Mouse (Mus musculus): ENCODE measurements at regions not wholly inside any gene's neighbourhood (a gene's known extent, or its start where the extent isn't known, plus 50 kb on each side); places are given as distances from the start of the nearest gene placed in this dataset.

GRCm38 (mm10) chr13:47778218-47779009 is 482.6 kb upstream of the Id4 start:
- H3K27ac ChIP-seq (ENCODE audit: low read length): no peak overlapping the region
- no peak overlapping the region for H3K9ac ChIP-seq (ENCODE audit: low read length)
- H3K9me3 ChIP-seq (ENCODE audit: control insufficient read depth, low read length): no peaks in the 10 kb centered on the region
- no peak overlapping the region for H3K4me2 ChIP-seq (ENCODE audit: low read depth, low read length)
- H3K27me3 ChIP-seq (ENCODE audit: control insufficient read depth, insufficient read depth, low read depth, low read length): no peaks in the 10 kb centered on the region
- no peaks in the 10 kb centered on the region for H3K36me3 ChIP-seq (ENCODE audit: control insufficient read depth, insufficient read depth, low read length)
- no peak overlapping the region for H3K4me3 ChIP-seq (ENCODE audit: low read length)
- 63% methylated on average over 12 of the region's 14 CpGs for WGBS
- no peaks in the 10 kb centered on the region; the same call in 1 of the 2 replicates for H3K4me1 ChIP-seq (replicated peaks; ENCODE audit: control insufficient read depth, insufficient read depth, low read length)
- ATAC-seq (ENCODE audit: low read depth): no peak

GRCm38 (mm10) chr13:47784406-47784805 is 476.6 kb upstream of the Id4 start:
- Histone ChIP-seq H3K27me3 (ENCODE audit: control insufficient read depth, insufficient read depth, low read depth, low read length) (no peaks in the 10 kb centered on the region), H3K27ac (ENCODE audit: low read length) (no peak overlapping the region), H3K9me3 (ENCODE audit: control insufficient read depth, low read length) (no peaks in the 10 kb centered on the region), H3K36me3 (ENCODE audit: control insufficient read depth, insufficient read depth, low read length) (no peaks in the 10 kb centered on the region), H3K9ac (ENCODE audit: low read length) (no peak overlapping the region), H3K4me3 (ENCODE audit: low read length) (no peak overlapping the region), H3K4me2 (ENCODE audit: low read depth, low read length) (no peak overlapping the region), H3K4me1 (replicated peaks; ENCODE audit: control insufficient read depth, insufficient read depth, low read length) (no peaks in the 10 kb centered on the region; the same call in 1 of the 2 replicates)
- no peak for ATAC-seq (ENCODE audit: low read depth)
- WGBS: 89% methylated on average over 3 of the region's 3 CpGs

DNA sequence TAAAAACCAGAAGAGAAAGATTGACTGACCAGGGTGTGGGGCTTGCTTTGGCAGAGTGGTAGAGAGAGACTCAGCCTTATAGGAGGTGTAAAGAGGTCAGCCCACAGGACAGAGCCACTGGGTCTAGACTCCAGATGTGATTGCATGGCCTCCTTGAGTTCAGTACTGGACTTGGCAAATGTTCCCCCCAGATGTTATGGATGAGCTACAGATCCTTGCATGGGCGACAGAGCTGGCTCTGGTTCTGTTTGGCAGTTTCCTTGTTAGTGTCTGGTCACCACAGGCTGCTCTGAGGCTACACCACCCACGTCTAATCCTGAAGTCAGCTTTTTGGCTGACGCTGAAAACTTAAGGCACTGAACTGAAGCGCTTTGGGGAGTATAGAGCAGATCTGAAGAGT is 463.2 kb upstream of the Id4 start:
- H3K4me1 ChIP-seq (replicated peaks; ENCODE audit: control insufficient read depth, insufficient read depth, low read length): peaks cover 3% of the 10 kb centered on the region; the same call in 1 of the 2 replicates
- no peaks in the 10 kb centered on the region for H3K27me3 ChIP-seq (ENCODE audit: control insufficient read depth, insufficient read depth, low read depth, low read length)
- H3K9ac ChIP-seq (ENCODE audit: low read length): no peak overlapping the region
- no peak overlapping the region for H3K4me3 ChIP-seq (ENCODE audit: low read length)
- peak overlapping the region; percentile 24; the same call in 1 of the 2 replicates for H3K27ac ChIP-seq (ENCODE audit: low read length)
- no peak overlapping the region for H3K4me2 ChIP-seq (ENCODE audit: low read depth, low read length)
- no peaks in the 10 kb centered on the region for H3K36me3 ChIP-seq (ENCODE audit: control insufficient read depth, insufficient read depth, low read length)
- H3K9me3 ChIP-seq (ENCODE audit: control insufficient read depth, low read length): no peaks in the 10 kb centered on the region
- ATAC-seq (ENCODE audit: low read depth): peak; percentile 92
- WGBS: 44% methylated on average over 4 of the region's 4 CpGs

DNA sequence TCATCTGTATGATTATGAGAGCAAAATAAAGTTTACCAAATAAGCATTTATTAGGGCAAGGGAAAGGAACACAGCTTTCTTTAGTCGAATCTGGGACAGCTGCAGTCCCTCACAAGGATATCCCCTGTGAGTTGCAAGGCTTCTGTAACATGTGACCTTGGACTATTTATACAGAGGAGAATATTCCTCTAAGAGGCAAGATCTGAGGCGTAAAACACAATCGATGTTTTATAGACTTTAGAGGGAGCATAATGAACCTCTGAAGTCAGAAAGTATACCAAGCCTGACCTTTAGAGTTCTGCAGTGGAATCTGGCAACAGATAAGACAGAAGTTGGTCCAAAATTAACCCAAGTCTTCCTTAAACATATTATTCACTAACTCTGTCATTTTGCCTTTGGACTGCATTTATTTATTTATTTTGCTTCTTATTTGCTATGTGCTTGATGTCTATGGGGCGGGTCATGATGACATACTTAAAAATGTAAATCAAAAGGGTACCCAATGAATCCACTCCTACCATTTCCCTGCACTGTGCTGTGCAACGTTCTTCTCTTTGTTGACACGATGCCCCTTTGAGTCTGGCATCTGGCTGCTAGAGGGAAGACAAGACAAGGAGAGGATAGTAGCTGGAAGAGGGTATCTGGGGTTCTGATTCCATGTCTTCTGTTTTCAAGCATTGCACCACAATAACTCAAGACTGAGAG is 449.2 kb upstream of the Id4 start:
- Histone ChIP-seq H3K36me3 (ENCODE audit: control insufficient read depth, insufficient read depth, low read length) (no peaks in the 10 kb centered on the region), H3K9me3 (ENCODE audit: control insufficient read depth, low read length) (no peaks in the 10 kb centered on the region), H3K27ac (ENCODE audit: low read length) (peak overlapping the region; percentile 66), H3K4me2 (ENCODE audit: low read depth, low read length) (no peak overlapping the region), H3K4me3 (ENCODE audit: low read length) (no peak overlapping the region), H3K9ac (ENCODE audit: low read length) (no peak overlapping the region), H3K27me3 (ENCODE audit: control insufficient read depth, insufficient read depth, low read depth, low read length) (no peaks in the 10 kb centered on the region), H3K4me1 (replicated peaks; ENCODE audit: control insufficient read depth, insufficient read depth, low read length) (0 out of 2 replicates have a peak, but pooled peaks cover 2% of the 10 kb centered on the region)
- WGBS: 45% methylated on average over 6 of the region's 6 CpGs
- peak; percentile 89 for ATAC-seq (ENCODE audit: low read depth)

DNA sequence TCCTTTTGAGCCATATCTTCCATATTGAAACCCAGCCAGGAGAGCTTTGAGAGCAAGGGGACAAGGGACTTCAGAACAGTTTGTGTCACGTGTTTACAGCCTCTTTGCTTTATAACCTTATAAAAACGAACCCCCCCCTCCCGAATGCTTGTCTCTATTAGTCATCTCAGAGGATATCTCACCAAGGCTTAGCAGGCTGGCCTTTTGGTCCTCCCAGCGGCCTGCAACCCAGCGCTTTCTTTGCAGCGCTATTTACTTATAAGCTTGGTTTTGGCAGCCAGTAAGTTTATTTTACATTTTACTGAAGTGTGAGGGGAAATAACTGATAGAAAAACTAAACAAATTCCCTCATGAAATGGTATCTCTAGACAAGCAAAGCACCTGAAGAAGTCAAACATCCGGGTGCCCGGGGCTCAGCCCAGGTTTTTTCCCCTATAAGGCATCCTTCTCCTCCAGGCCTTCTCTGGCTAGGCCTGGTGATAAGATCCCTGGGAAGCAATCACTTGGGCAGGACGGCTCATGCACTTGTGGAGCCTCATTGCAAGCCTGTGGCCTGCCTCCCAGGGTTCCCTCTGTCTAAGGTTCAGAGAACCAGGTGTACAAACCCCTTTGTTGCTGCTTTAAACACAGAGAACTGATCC is 442.0 kb upstream of the Id4 start:
- ATAC-seq (ENCODE audit: low read depth): peak; percentile 93
- peak overlapping the region; percentile 78 for H3K27ac ChIP-seq (ENCODE audit: low read length)
- H3K27me3 ChIP-seq (ENCODE audit: control insufficient read depth, insufficient read depth, low read depth, low read length): no peaks in the 10 kb centered on the region
- no peak overlapping the region for H3K9ac ChIP-seq (ENCODE audit: low read length)
- no peak overlapping the region for H3K4me2 ChIP-seq (ENCODE audit: low read depth, low read length)
- peaks cover 12% of the 10 kb centered on the region for H3K4me1 ChIP-seq (replicated peaks; ENCODE audit: control insufficient read depth, insufficient read depth, low read length)
- 11% methylated on average over 9 of the region's 9 CpGs for WGBS
- no peaks in the 10 kb centered on the region for H3K36me3 ChIP-seq (ENCODE audit: control insufficient read depth, insufficient read depth, low read length)
- no peak overlapping the region for H3K4me3 ChIP-seq (ENCODE audit: low read length)
- no peaks in the 10 kb centered on the region for H3K9me3 ChIP-seq (ENCODE audit: control insufficient read depth, low read length)

DNA sequence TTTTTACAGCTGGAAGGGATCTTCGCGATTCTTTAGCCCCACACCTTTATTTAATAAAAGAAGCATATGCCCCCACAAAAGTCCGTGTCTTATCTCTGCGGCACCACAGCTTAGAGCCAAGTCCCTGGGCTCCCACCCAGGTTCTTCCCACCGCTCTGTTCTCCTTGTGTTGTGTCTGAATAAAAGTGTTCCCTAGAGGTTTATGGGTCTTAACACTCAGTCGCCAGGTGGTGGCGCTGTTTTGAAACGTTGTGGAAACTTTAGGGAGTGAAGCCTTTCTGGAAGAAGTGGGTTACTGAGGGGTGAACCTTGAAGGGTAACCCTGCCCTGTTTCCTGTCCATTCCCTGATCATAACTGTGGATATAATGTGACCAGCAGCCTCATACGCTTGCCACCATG is 424.5 kb upstream of the Id4 start:
- no peak for ATAC-seq (ENCODE audit: low read depth)
- Histone ChIP-seq H3K27me3 (ENCODE audit: control insufficient read depth, insufficient read depth, low read depth, low read length) (no peaks in the 10 kb centered on the region; the same call in 1 of the 2 replicates), H3K4me3 (ENCODE audit: low read length) (no peak overlapping the region), H3K27ac (ENCODE audit: low read length) (no peak overlapping the region), H3K36me3 (ENCODE audit: control insufficient read depth, insufficient read depth, low read length) (no peaks in the 10 kb centered on the region), H3K4me1 (replicated peaks; ENCODE audit: control insufficient read depth, insufficient read depth, low read length) (no peaks in the 10 kb centered on the region), H3K9ac (ENCODE audit: low read length) (no peak overlapping the region), H3K4me2 (ENCODE audit: low read depth, low read length) (no peak overlapping the region), H3K9me3 (ENCODE audit: control insufficient read depth, low read length) (no peaks in the 10 kb centered on the region)
- WGBS: 40% methylated on average over 9 of the region's 9 CpGs

DNA sequence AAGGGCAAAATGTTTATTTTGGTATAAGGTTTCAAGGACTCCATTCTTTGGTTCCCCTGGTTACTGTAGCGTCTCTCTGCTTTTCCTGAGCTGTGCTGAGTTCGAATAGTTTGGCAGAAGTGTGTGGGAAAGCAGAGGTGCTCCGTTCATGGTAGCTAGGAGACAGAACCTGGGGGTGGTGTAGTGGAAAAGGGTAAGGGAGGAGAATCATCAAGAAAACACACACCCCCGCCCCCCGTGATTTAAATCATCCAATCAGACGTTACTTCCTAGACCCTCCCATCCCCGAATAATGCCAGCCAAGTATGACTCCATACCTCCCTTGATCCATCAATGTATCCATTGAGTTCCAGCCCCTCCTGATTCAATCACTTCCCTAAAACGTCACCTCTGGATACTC is 418.6 kb upstream of the Id4 start:
- WGBS: 77% methylated on average over 8 of the region's 8 CpGs
- no peak overlapping the region for H3K4me2 ChIP-seq (ENCODE audit: low read depth, low read length)

DNA sequence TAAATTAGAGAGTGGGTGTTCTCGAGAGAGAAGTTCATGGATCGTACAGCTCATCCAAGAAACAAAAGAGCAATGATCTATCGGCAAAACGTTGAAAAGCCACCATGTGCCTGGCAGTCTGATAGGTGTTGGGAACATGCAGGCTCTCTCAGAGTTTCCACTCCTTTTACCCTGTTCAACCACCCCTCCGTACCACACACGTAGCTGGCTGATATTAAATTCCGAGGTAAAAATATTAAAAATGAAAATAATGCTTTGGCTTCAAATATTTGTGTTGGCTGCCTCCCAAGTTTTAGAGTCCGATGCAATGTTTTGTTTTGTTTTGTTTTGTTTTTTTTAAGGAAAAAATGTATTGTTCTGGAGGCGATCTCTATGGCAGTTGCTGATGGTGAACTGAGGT is 418.0 kb upstream of the Id4 start:
- Histone ChIP-seq H3K27me3 (ENCODE audit: control insufficient read depth, insufficient read depth, low read depth, low read length) (no peaks in the 10 kb centered on the region), H3K4me3 (ENCODE audit: low read length) (no peak overlapping the region), H3K9me3 (ENCODE audit: control insufficient read depth, low read length) (no peaks in the 10 kb centered on the region), H3K27ac (ENCODE audit: low read length) (no peak overlapping the region), H3K36me3 (ENCODE audit: control insufficient read depth, insufficient read depth, low read length) (no peaks in the 10 kb centered on the region), H3K9ac (ENCODE audit: low read length) (no peak overlapping the region), H3K4me1 (replicated peaks; ENCODE audit: control insufficient read depth, insufficient read depth, low read length) (peaks cover 5% of the 10 kb centered on the region; the same call in 1 of the 2 replicates), H3K4me2 (ENCODE audit: low read depth, low read length) (no peak overlapping the region)
- ATAC-seq (ENCODE audit: low read depth): no peak; the same call in 1 of the 2 replicates
- WGBS: 43% methylated on average over 9 of the region's 9 CpGs

More for the DNA sequence above, 418.6 kb upstream of the Id4 start:
- Histone ChIP-seq H3K27me3 (ENCODE audit: control insufficient read depth, insufficient read depth, low read depth, low read length) (no peaks in the 10 kb centered on the region), H3K27ac (ENCODE audit: low read length) (no peak overlapping the region), H3K9me3 (ENCODE audit: control insufficient read depth, low read length) (no peaks in the 10 kb centered on the region), H3K9ac (ENCODE audit: low read length) (no peak overlapping the region), H3K4me1 (replicated peaks; ENCODE audit: control insufficient read depth, insufficient read depth, low read length) (peaks cover 4% of the 10 kb centered on the region; the same call in 1 of the 2 replicates), H3K36me3 (ENCODE audit: control insufficient read depth, insufficient read depth, low read length) (no peaks in the 10 kb centered on the region), H3K4me3 (ENCODE audit: low read length) (no peak overlapping the region)
- ATAC-seq (ENCODE audit: low read depth): no peak

Measured in lung, embryonic 16.5 days (tissue).